Mouse (Mus musculus): Measurements from ENCODE around the gene Zfp317. TPM values are rescaled to one million over a fixed set of nuclear protein-coding genes. Genes with fewer than 3 reads are reported as not detected.

The Zfp317 gene
- polyA plus RNA-seq (2012; rRNA removed) (17.0 and 19.7 TPM in 2 replicates), polyA plus RNA-seq (2014; fragmentation: Nextera tagmentation; extraction: Ambion mirVana) (21.5 and 25.6 TPM in 2 replicates)

DNA sequence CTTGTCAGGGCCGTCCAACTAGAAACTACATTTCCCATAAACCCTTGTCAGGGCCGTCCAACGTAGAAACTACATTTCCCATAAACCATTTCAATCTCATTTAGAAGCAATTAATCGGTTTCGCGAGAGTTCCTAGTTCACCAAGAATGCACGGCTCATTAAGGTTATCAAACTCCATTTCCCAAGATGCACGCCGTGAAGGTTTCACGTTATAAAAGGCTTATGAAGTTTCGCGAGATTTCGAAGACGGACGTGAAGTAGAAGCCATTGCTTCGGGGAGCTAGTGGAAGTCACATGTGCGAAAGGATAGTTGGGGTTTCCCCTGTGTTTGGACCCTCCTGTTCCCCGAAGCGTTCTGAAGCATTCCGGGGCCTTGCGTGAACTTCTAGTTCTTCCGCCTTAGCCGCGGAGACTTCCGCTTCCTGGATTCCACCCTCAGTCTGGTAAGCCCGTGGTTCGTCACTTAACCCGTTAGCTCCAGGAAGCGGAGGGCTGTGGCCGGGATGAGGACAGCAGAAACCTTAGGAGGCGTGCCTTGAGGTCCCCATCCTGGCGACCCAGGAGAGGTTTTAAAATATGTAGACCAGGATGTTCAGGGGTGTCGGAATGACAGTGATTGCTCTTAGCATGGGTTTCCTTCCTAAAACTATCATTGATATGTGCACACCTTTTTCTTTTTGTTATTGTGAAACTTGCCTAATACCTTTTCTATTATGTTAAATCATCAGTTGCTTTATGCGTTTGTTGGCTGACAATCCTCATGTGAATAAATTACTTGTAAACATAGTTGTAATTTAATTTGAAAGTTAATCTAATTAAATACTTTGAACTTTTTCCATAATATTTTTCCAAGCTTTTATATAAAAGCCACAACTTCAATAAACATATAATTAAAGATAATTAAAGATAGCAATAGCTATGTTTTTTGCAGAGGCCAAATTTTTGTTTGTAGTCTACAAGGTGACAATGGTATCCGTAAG lies at the start of gene Zfp317:
TSS of gene Zfp317 (plus strand) at position 260 of the 980 bp plus-strand sequence.
- peak within 1 kb of the TSS; percentile 60 for H3K4me3 ChIP-seq (replicated peaks; ENCODE audit: low read length)
- H3K27me3 ChIP-seq (ENCODE audit: control insufficient read depth, insufficient read depth, low read length) = no peaks in the 10 kb centered on the region

GRCm38 (mm10) chr9:19582317-19582716 lies 39.6 kb upstream of the Zfp317 start, which contains the start of gene Olfr855:
Gene Olfr855, plus strand, starts transcription at chr9:19582617.
- no peak within 1 kb of the TSS for H3K4me2 ChIP-seq (replicated peaks; ENCODE audit: low read depth, low read length, severe bottlenecking)
- no peak within 1 kb of the TSS for H3K9ac ChIP-seq (ENCODE audit: low read depth, low read length, severe bottlenecking)
- no peak within 1 kb of the TSS for H3K27ac ChIP-seq (replicated peaks; ENCODE audit: low read depth, low read length)
- no peaks in the 10 kb centered on the region for H3K27me3 ChIP-seq (ENCODE audit: control insufficient read depth, insufficient read depth, low read length)
- no peaks in the 10 kb centered on the region for H3K9me3 ChIP-seq (ENCODE audit: control insufficient read depth, low read length)
- no peak within 1 kb of the TSS for H3K4me3 ChIP-seq (replicated peaks; ENCODE audit: low read length)
- no peak for TF ChIP-seq POLR2A (IDR thresholded peaks at IDR 0.05; ENCODE audit: borderline replicate concordance, extremely low read depth, insufficient read depth, insufficient read length)
- no peak for DNase-seq (ENCODE audit: low spot score)
- H3K4me1 ChIP-seq (ENCODE audit: control insufficient read depth, insufficient read depth, low read length) = no peaks in the 10 kb centered on the region
- no peak for ATAC-seq (ENCODE audit: low FRiP score, low read depth)
- no peaks in the 10 kb centered on the region for H3K36me3 ChIP-seq (ENCODE audit: control insufficient read depth, insufficient read depth, low read length)

More for the DNA sequence above, at the start of gene Zfp317:
- TF ChIP-seq POLR2A (IDR thresholded peaks at IDR 0.05; ENCODE audit: borderline replicate concordance, extremely low read depth, insufficient read depth, insufficient read length) = peak; percentile 48; the same call in 1 of the 2 replicates
- DNase-seq (ENCODE audit: low spot score) (peak; percentile 100), ATAC-seq (ENCODE audit: low FRiP score, low read depth) (peak; percentile 97)
- no peaks in the 10 kb centered on the region for H3K4me1 ChIP-seq (ENCODE audit: control insufficient read depth, insufficient read depth, low read length)
- 2% methylated on average over 35 of the region's 35 CpGs for WGBS
- peaks cover 5% of the 10 kb centered on the region; the same call in 1 of the 2 replicates for H3K36me3 ChIP-seq (ENCODE audit: control insufficient read depth, insufficient read depth, low read length)
- peak within 1 kb of the TSS; percentile 92 for H3K27ac ChIP-seq (replicated peaks; ENCODE audit: low read depth, low read length)
- peak within 1 kb of the TSS; percentile 70 for H3K9ac ChIP-seq (ENCODE audit: low read depth, low read length, severe bottlenecking)
- no peaks in the 10 kb centered on the region for H3K9me3 ChIP-seq (ENCODE audit: control insufficient read depth, low read length)
- H3K4me2 ChIP-seq (replicated peaks; ENCODE audit: low read depth, low read length, severe bottlenecking) = peak within 1 kb of the TSS; percentile 45

DNA sequence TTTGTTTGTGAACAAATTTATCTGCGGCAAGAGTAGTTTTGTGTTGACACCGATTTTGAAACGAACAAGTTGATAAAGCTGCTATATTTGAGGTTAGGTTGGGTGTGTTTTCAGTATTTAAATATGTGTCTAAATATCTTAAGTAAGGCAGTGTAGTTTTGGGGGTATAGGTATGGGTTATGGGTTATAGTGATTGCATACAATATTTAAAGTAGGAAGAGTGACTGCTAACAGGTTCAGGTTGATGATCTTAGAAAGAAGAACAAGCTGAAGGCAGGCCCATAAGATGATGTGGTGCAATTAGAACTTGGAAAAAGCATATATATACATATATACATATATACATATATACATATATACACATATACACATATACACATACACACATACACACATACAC lies 605 bp upstream of the Zfp317 start:
- ATAC-seq (ENCODE audit: low FRiP score, low read depth) (no peak), DNase-seq (ENCODE audit: low spot score) (no peak)
- no peak for TF ChIP-seq POLR2A (IDR thresholded peaks at IDR 0.05; ENCODE audit: borderline replicate concordance, extremely low read depth, insufficient read depth, insufficient read length)
- no peak overlapping the region for H3K4me2 ChIP-seq (replicated peaks; ENCODE audit: low read depth, low read length, severe bottlenecking)
- H3K9me3 ChIP-seq (ENCODE audit: control insufficient read depth, low read length) = no peaks in the 10 kb centered on the region
- H3K4me1 ChIP-seq (ENCODE audit: control insufficient read depth, insufficient read depth, low read length) = no peaks in the 10 kb centered on the region
- no peak overlapping the region; the same call in 1 of the 2 replicates for H3K4me3 ChIP-seq (replicated peaks; ENCODE audit: low read length)
- WGBS = 96% methylated on average over 3 of the region's 3 CpGs
- peaks cover 4% of the 10 kb centered on the region; the same call in 1 of the 2 replicates for H3K36me3 ChIP-seq (ENCODE audit: control insufficient read depth, insufficient read depth, low read length)
- H3K27ac ChIP-seq (replicated peaks; ENCODE audit: low read depth, low read length) = no peak overlapping the region
- no peak overlapping the region for H3K9ac ChIP-seq (ENCODE audit: low read depth, low read length, severe bottlenecking)
- H3K27me3 ChIP-seq (ENCODE audit: control insufficient read depth, insufficient read depth, low read length) = no peaks in the 10 kb centered on the region

GRCm38 (mm10) chr9:19629574-19629973 lies 7.7 kb downstream of the Zfp317 start:
- Histone ChIP-seq H3K4me1 (ENCODE audit: control insufficient read depth, insufficient read depth, low read length) (no peaks in the 10 kb centered on the region), H3K9me3 (ENCODE audit: control insufficient read depth, low read length) (no peaks in the 10 kb centered on the region), H3K4me3 (replicated peaks; ENCODE audit: low read length) (no peak overlapping the region), H3K36me3 (ENCODE audit: control insufficient read depth, insufficient read depth, low read length) (peaks cover 18% of the 10 kb centered on the region), H3K4me2 (replicated peaks; ENCODE audit: low read depth, low read length, severe bottlenecking) (no peak overlapping the region), H3K27ac (replicated peaks; ENCODE audit: low read depth, low read length) (no peak overlapping the region), H3K27me3 (ENCODE audit: control insufficient read depth, insufficient read depth, low read length) (no peaks in the 10 kb centered on the region), H3K9ac (ENCODE audit: low read depth, low read length, severe bottlenecking) (no peak overlapping the region)
- DNase-seq (ENCODE audit: low spot score) (no peak), ATAC-seq (ENCODE audit: low FRiP score, low read depth) (no peak)
- TF ChIP-seq POLR2A (IDR thresholded peaks at IDR 0.05; ENCODE audit: borderline replicate concordance, extremely low read depth, insufficient read depth, insufficient read length) = no peak

- DNase-seq (ENCODE audit: low spot score) = no peak
- Histone ChIP-seq H3K9me3 (ENCODE audit: control insufficient read depth, low read length) (no peaks in the 10 kb centered on the region), H3K4me2 (replicated peaks; ENCODE audit: low read depth, low read length, severe bottlenecking) (no peak overlapping the region), H3K4me1 (ENCODE audit: control insufficient read depth, insufficient read depth, low read length) (no peaks in the 10 kb centered on the region), H3K27ac (replicated peaks; ENCODE audit: low read depth, low read length) (no peak overlapping the region), H3K9ac (ENCODE audit: low read depth, low read length, severe bottlenecking) (no peak overlapping the region), H3K4me3 (replicated peaks; ENCODE audit: low read length) (no peak overlapping the region), H3K27me3 (ENCODE audit: control insufficient read depth, insufficient read depth, low read length) (no peaks in the 10 kb centered on the region), H3K36me3 (ENCODE audit: control insufficient read depth, insufficient read depth, low read length) (peaks cover 66% of the 10 kb centered on the region)
- no peak for ATAC-seq (ENCODE audit: low FRiP score, low read depth)
- WGBS = 87% methylated on average over 3 of the region's 3 CpGs
- no peak for TF ChIP-seq POLR2A (IDR thresholded peaks at IDR 0.05; ENCODE audit: borderline replicate concordance, extremely low read depth, insufficient read depth, insufficient read length)
Measured at GRCm38 (mm10) chr9:19645193-19645592, 23.3 kb downstream of the Zfp317 start.
